Mouse (Mus musculus) hindbrain, embryonic 11.5 days (tissue): ENCODE data around the gene Rab30. TPM values are rescaled to one million over a fixed set of nuclear protein-coding genes. Genes with fewer than 3 reads are reported as not detected.
"Not testable (repeated sequence)": the region's sequence is repeated elsewhere in the genome, so short reads cannot be mapped to it uniquely, and the experiment has no call there.

ENCODE experiments used
- ATAC-seq: fragments of 200-750 bp; cut with Nextera tagmentation; 2 replicates; pipeline ENCODE4 v1.8.0; 2017; ENCODE audit warnings: mild to moderate bottlenecking, moderate TSS enrichment, moderate library complexity; ENCODE audit not compliant: low FRiP score
- DNase-seq: peaks from one replicate; pipeline ENCODE4 v3.0.0-alpha.2; 2015; ENCODE audit warnings: low spot score
- H3K27ac ChIP-seq: fragments of 300-500 bp; sonication (generic); 2 replicates; pipeline ENCODE4 v1.5.1; 2014; ENCODE audit warnings: mild to moderate bottlenecking, low read depth, low read length
- H3K27me3 ChIP-seq: fragments of 300-500 bp; sonication (generic); 2 replicates; pipeline ENCODE4 v1.6.1; 2014; ENCODE audit warnings: mild to moderate bottlenecking, low read length, moderate library complexity, mixed read lengths; ENCODE audit not compliant: control insufficient read depth, insufficient read depth
- H3K36me3 ChIP-seq: fragments of 300-500 bp; sonication (generic); 2 replicates; pipeline ENCODE4 v1.6.1; 2014; ENCODE audit warnings: mild to moderate bottlenecking, low read length, moderate library complexity, mixed read lengths; ENCODE audit not compliant: control insufficient read depth, insufficient read depth
- H3K4me1 ChIP-seq: fragments of 300-500 bp; sonication (generic); replicated peaks from 2 replicates; pipeline ENCODE4 v1.6.1; 2014; ENCODE audit warnings: low read length, mixed read lengths; ENCODE audit not compliant: control insufficient read depth, insufficient read depth
- H3K4me2 ChIP-seq: fragments of 300-500 bp; sonication (generic); replicated peaks from 2 replicates; pipeline ENCODE4 v1.6.1; 2014; ENCODE audit warnings: mild to moderate bottlenecking, low read depth, low read length
- H3K4me3 ChIP-seq: fragments of 300-500 bp; sonication (generic); 2 replicates; pipeline ENCODE4 v1.5.1; 2014; ENCODE audit warnings: low read depth, low read length
- H3K9ac ChIP-seq: fragments of 300-500 bp; sonication (generic); 2 replicates; pipeline ENCODE4 v1.6.1; 2014; ENCODE audit warnings: low read depth, low read length
- H3K9me3 ChIP-seq: fragments of 300-500 bp; sonication (generic); 2 replicates; pipeline ENCODE4 v1.6.1; 2016; ENCODE audit warnings: low read length; ENCODE audit not compliant: control insufficient read depth
- WGBS: fragments of 180-500 bp; shearing (Covaris S2); extraction: QIAGEN DNeasy Blood & Tissue Kit; methylation state at CpG from one replicate; pipeline ENCODE4 v1.1.7; 2014; 5-methylcytosine and 5-hydroxymethylcytosine counted together
- polyA plus RNA-seq: library from polyadenylated mRNA; unstranded; fragments of >200 nt; fragmentation: Nextera tagmentation; extraction: Ambion mirVana; gene quantifications from 2 replicates; pipeline ENCODE4 v1.2.1, GENCODE M21; 2014

Gene Rab30
- polyA plus RNA-seq, 1 experiment from 2014 or later = 24.5 TPM

DNA sequence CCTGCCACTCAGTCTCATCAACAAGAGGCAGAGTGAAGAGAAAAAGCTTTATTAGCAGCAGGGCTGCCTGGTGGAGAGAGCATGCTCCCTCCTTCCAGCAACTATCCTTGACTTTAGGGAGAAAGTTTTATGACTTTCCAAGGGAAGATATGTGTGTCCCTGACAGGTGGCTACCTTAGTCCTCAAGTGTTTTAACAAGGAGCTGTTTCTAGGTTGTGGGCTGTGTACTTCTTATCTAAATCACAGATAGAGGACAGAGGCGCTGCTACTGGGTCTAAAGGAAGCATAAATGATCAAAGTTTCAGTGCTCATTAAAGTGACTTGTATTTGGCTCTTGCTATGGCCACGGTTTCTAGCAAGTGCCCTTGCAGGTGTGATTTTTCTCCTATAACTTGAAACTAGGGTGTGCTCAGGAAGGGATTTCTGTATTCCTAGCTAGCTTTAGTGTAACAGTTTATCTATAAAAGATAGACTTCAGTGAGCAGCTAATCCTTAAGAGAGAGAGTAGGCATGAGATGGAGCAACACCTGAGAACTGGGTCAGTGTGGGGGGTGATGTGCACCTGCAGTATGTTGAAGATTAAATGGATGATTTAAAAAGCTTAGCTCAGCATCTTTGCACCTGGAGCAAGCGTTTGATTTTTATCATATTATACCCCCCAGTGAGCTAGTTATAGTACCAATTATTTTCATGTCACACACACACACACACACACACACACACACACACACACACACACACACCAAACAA is 21.1 kb upstream of the Rab30 start:
- Histone ChIP-seq H3K9ac (no peak overlapping the region), H3K27ac (no peak overlapping the region), H3K4me1 (no peaks in the 10 kb centered on the region), H3K4me3 (no peak overlapping the region), H3K36me3 (no peaks in the 10 kb centered on the region), H3K4me2 (no peak overlapping the region), H3K27me3 (no peaks in the 10 kb centered on the region), H3K9me3 (no peaks in the 10 kb centered on the region)
- ATAC-seq = no peak
- WGBS = 85% methylated on average over 3 of the region's 3 CpGs
- DNase-seq = no peak

DNA sequence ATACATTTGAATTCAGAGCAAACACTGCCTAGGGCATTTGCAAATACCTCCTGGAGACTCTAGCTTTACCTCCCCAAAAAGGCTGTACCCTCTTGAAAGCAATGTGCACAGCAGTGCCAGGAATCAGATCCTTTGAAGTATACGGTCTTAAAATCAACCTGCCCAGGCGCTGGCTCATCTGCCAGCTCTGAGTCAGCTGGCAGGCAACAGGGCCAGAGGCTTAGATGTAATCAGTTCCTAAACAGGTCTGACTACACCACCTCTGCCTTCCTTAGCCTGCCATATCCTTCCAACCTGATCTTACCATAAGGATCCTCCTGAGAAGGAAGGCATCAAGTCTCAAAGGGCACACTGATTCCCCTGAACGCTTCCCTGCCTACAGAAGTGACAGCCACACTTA is 17.7 kb upstream of the Rab30 start:
- no peak overlapping the region for H3K27ac ChIP-seq
- no peak for DNase-seq
- 30% methylated on average over 3 of the region's 3 CpGs for WGBS

DNA sequence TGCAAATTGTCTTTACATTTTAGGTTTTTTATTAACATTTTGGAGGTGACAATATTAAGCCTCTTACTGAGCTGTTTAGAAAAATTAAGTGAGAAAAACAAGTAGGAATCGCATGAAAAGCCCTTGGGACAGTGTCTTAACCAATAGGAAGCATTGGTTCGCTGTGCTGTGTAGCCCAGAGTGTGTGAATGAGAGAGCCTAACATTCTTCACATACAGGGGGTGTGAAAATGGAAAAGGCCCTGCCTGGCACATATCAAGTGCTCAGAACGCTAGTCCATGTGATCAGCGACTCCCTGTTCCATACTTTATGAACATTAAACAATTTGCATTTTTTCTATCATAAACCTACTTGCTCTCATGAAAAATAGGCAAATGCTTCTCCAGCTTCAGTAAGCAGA is 17.1 kb upstream of the Rab30 start:
- 79% methylated on average over 4 of the region's 4 CpGs for WGBS
- Histone ChIP-seq H3K9me3 (no peaks in the 10 kb centered on the region), H3K9ac (no peak overlapping the region), H3K27me3 (no peaks in the 10 kb centered on the region), H3K27ac (no peak overlapping the region), H3K4me3 (no peak overlapping the region), H3K4me1 (no peaks in the 10 kb centered on the region), H3K36me3 (no peaks in the 10 kb centered on the region), H3K4me2 (no peak overlapping the region)
- ATAC-seq (peak; percentile 41; the same call in 1 of the 2 replicates), DNase-seq (no peak)

More for the DNA sequence above, 17.7 kb upstream of the Rab30 start:
- Histone ChIP-seq H3K9me3 (no peaks in the 10 kb centered on the region), H3K4me1 (no peaks in the 10 kb centered on the region), H3K36me3 (no peaks in the 10 kb centered on the region), H3K4me2 (no peak overlapping the region), H3K9ac (no peak overlapping the region), H3K4me3 (no peak overlapping the region), H3K27me3 (no peaks in the 10 kb centered on the region)
- peak; percentile 21; the same call in 1 of the 2 replicates for ATAC-seq

DNA sequence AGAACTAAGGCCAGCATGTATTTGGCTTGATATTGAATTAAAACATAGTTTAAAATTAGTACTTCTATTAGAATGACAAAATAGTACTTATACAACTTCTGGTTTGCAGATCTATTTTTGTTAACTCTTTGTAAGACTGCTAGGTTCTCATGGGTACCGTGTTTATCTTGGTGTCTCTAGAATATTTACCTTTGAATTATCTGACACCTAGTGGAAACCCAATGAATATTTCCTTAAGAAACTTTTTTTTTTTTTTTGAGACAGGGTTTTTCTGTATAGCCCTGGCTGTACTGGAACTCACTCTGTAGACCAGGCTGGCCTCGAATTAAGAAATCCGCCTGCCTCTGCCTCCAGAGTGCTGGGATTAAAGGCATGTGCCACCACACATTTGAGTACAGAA is 11.8 kb upstream of the Rab30 start:
- not testable (repeated sequence) for DNase-seq, H3K9ac ChIP-seq, ATAC-seq, H3K4me3 ChIP-seq, H3K4me1 ChIP-seq, H3K36me3 ChIP-seq, H3K27me3 ChIP-seq, H3K27ac ChIP-seq, H3K4me2 ChIP-seq, H3K9me3 ChIP-seq
- WGBS = 90% methylated on average over 3 of the region's 3 CpGs

DNA sequence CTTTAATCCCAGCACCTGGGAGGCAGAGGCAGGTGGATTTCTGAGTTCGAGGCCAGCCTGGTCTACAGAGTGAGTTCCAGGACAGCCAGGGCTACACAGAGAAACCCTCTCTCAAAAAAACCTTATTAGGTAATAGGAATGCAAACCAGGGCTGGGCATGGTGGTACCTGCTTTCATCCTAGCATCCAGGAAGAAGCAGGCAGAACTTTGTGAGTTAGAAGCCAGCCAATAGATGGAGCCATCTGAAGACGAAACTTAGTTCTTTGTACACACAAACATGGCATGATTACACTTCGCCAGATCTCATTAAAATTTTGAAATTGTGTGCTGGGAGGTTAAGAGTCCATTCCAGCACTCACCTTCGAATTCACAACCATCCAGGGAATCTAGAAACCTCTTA is 10.9 kb upstream of the Rab30 start:
- no peak overlapping the region for H3K4me3 ChIP-seq
- no peak overlapping the region for H3K4me2 ChIP-seq
- no peaks in the 10 kb centered on the region for H3K9me3 ChIP-seq
- H3K9ac ChIP-seq = no peak overlapping the region
- ATAC-seq (no peak), DNase-seq (no peak)
- no peaks in the 10 kb centered on the region for H3K27me3 ChIP-seq
- no peak overlapping the region for H3K27ac ChIP-seq
- H3K4me1 ChIP-seq = no peaks in the 10 kb centered on the region
- 86% methylated on average over 4 of the region's 4 CpGs for WGBS
- no peaks in the 10 kb centered on the region for H3K36me3 ChIP-seq

DNA sequence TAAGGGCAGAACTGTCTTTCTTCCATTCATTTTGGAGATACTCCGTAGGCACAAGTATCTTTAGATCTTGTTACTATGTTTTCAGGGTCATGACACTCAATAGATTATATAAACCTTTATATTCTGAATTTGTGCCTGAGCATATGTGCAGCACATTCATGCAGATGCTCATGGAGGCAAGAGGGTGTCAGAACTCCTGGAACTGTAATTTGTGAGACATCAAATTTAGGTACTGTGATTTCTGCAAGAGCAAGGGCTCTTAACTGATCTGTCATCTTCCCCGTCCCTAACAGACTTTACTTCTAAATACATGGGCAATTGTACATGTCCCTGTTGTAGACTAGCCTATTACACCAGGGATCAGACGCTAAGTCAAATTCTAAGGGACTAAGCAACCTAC is 10.4 kb upstream of the Rab30 start:
- Histone ChIP-seq H3K27me3 (no peaks in the 10 kb centered on the region), H3K9ac (no peak overlapping the region), H3K4me3 (no peak overlapping the region), H3K4me2 (no peak overlapping the region), H3K4me1 (no peaks in the 10 kb centered on the region), H3K9me3 (no peaks in the 10 kb centered on the region), H3K36me3 (no peaks in the 10 kb centered on the region), H3K27ac (no peak overlapping the region)
- no peak for ATAC-seq
- WGBS = 78% methylated on average over 3 of the region's 3 CpGs
- no peak for DNase-seq

DNA sequence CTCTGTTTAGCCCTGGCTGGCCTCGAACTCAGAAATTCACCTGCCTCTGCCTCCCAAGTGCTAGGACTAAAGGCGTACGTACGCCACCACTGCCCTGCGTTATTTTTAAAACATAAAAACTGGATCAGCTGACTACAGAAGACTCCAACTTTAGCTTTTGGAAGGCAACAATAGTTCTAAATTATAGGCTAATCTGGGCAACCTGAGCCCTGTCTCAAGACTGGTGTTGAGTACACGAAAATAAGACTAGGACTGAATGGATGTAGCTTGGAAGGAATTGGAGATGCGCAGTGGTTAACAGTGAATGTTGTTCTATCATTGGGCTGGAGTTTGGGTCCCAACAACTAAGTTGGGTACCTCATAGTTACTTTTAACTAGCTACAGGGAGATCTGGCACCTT is 9.3 kb upstream of the Rab30 start:
- DNase-seq (no peak), ATAC-seq (no peak)
- no peak overlapping the region for H3K9ac ChIP-seq
- H3K4me3 ChIP-seq = no peak overlapping the region
- no peaks in the 10 kb centered on the region for H3K9me3 ChIP-seq
- H3K4me2 ChIP-seq = no peak overlapping the region
- no peaks in the 10 kb centered on the region for H3K4me1 ChIP-seq
- H3K36me3 ChIP-seq = no peaks in the 10 kb centered on the region
- WGBS = 93% methylated on average over 7 of the region's 7 CpGs
- H3K27me3 ChIP-seq = no peaks in the 10 kb centered on the region
- H3K27ac ChIP-seq = no peak overlapping the region

DNA sequence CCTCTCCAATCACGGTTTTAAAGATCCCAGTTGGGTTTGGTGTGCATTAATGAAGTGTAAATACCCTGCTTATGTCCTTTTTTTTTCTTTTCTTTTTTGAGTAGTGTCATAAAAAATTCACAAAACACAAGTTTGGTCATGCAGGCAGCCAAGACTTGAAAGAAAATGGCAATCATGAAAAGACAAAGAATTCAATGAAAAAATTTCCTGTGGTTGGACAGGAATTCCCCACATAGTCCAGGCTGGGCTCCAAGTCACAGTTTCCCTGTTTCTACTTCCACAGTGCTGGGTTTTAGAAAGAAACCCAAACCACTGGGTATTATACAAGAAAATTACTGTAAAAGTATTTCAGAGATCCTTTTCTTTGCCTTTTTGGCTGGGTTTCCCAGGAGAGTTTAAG is 3.8 kb upstream of the Rab30 start:
- DNase-seq = no peak
- no peaks in the 10 kb centered on the region for H3K36me3 ChIP-seq
- H3K4me3 ChIP-seq = no peak overlapping the region
- no peak overlapping the region for H3K9ac ChIP-seq
- H3K9me3 ChIP-seq = no peaks in the 10 kb centered on the region
- H3K27ac ChIP-seq = no peak overlapping the region
- H3K4me2 ChIP-seq = no peak overlapping the region
- H3K27me3 ChIP-seq = no peaks in the 10 kb centered on the region
- 88% methylated on average over 1 of the region's 1 CpGs for WGBS
- H3K4me1 ChIP-seq = no peaks in the 10 kb centered on the region
- ATAC-seq = no peak

DNA sequence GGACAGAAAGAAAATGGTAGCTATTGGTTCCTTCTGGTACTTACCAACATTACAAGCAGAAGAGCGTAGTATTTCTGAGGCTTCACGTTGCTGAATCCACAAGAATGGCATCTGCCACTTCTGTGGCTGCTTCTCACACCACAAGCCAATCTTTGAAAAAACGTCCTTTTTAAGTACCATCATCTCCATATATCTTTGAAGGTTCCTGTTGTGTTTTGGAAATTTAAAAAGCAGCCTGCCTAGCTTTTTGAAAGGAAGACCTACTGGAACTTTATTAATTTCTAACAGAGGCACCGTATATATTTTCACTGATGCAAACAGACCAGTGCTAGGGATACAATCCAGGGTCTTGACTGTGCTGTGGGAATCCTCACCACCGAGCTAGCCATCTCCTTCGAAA is 1.4 kb upstream of the Rab30 start:
- Histone ChIP-seq H3K4me3 (peak overlapping the region; percentile 53), H3K27ac (no peak overlapping the region), H3K36me3 (no peaks in the 10 kb centered on the region), H3K4me1 (no peaks in the 10 kb centered on the region), H3K9ac (peak overlapping the region; percentile 92), H3K27me3 (no peaks in the 10 kb centered on the region), H3K9me3 (no peaks in the 10 kb centered on the region), H3K4me2 (peak overlapping the region; percentile 57)
- DNase-seq (no peak), ATAC-seq (no peak)
- 51% methylated on average over 6 of the region's 6 CpGs for WGBS
